Mouse (Mus musculus): Measurements from ENCODE around the gene Kcnh7. TPM values are rescaled to one million over a fixed set of nuclear protein-coding genes. Genes with fewer than 3 reads are reported as not detected.

Gene Kcnh7
- polyA plus RNA-seq, 1 experiment from 2014 or later, result 0.59 TPM

GRCm38 (mm10) chr2:63090447-63090846 is 93.6 kb downstream of the Kcnh7 start:
- H3K9ac ChIP-seq, result no peak overlapping the region
- H3K36me3 ChIP-seq, result no peaks in the 10 kb centered on the region
- ATAC-seq, result peak; percentile 94
- H3K4me2 ChIP-seq (replicated peaks), result no peak overlapping the region
- no peaks in the 10 kb centered on the region for H3K9me3 ChIP-seq
- H3K27me3 ChIP-seq (replicated peaks), result no peaks in the 10 kb centered on the region
- 54% methylated on average over 2 of the region's 2 CpGs for WGBS
- no peak overlapping the region for H3K27ac ChIP-seq
- H3K4me3 ChIP-seq (replicated peaks), result no peak overlapping the region
- no peaks in the 10 kb centered on the region for H3K4me1 ChIP-seq (replicated peaks)

GRCm38 (mm10) chr2:63058386-63058785 is 125.7 kb downstream of the Kcnh7 start:
- no peaks in the 10 kb centered on the region for H3K9me3 ChIP-seq
- H3K36me3 ChIP-seq, result no peaks in the 10 kb centered on the region
- WGBS, result 87% methylated on average over 2 of the region's 2 CpGs
- H3K27ac ChIP-seq, result no peak overlapping the region
- H3K9ac ChIP-seq, result no peak overlapping the region
- H3K4me1 ChIP-seq (replicated peaks), result no peaks in the 10 kb centered on the region
- no peak overlapping the region for H3K4me2 ChIP-seq (replicated peaks)
- ATAC-seq, result no peak
- no peak overlapping the region for H3K4me3 ChIP-seq (replicated peaks)
- no peaks in the 10 kb centered on the region for H3K27me3 ChIP-seq (replicated peaks)

- Histone ChIP-seq H3K4me1 (replicated peaks) (no peaks in the 10 kb centered on the region), H3K4me2 (replicated peaks) (no peak overlapping the region), H3K27me3 (replicated peaks) (no peaks in the 10 kb centered on the region), H3K9me3 (no peaks in the 10 kb centered on the region), H3K4me3 (replicated peaks) (no peak overlapping the region), H3K27ac (no peak overlapping the region), H3K9ac (no peak overlapping the region), H3K36me3 (no peaks in the 10 kb centered on the region)
- ATAC-seq, result no peak
- 85% methylated on average over 3 of the region's 3 CpGs for WGBS
These were observed 134.2 kb downstream of the Kcnh7 start for GRCm38 (mm10) chr2:63049884-63050283.

- H3K36me3 ChIP-seq, result no peaks in the 10 kb centered on the region
- no peak overlapping the region for H3K9ac ChIP-seq
- H3K27ac ChIP-seq, result no peak overlapping the region
- H3K9me3 ChIP-seq, result no peaks in the 10 kb centered on the region
- H3K4me1 ChIP-seq (replicated peaks), result no peaks in the 10 kb centered on the region
- no peaks in the 10 kb centered on the region for H3K27me3 ChIP-seq (replicated peaks)
- ATAC-seq, result no peak
- 89% methylated on average over 3 of the region's 3 CpGs for WGBS
- H3K4me2 ChIP-seq (replicated peaks), result no peak overlapping the region
- H3K4me3 ChIP-seq (replicated peaks), result no peak overlapping the region
These were observed 144.4 kb downstream of the Kcnh7 start for GRCm38 (mm10) chr2:63039718-63040117.

- Histone ChIP-seq H3K4me2 (replicated peaks) (no peak overlapping the region), H3K9ac (no peak overlapping the region), H3K4me1 (replicated peaks) (no peaks in the 10 kb centered on the region), H3K9me3 (no peaks in the 10 kb centered on the region), H3K36me3 (no peaks in the 10 kb centered on the region), H3K27ac (no peak overlapping the region), H3K27me3 (replicated peaks) (no peaks in the 10 kb centered on the region), H3K4me3 (replicated peaks) (no peak overlapping the region)
- ATAC-seq, result no peak
These were observed 169.2 kb downstream of the Kcnh7 start for GRCm38 (mm10) chr2:63014909-63015308.

GRCm38 (mm10) chr2:63009141-63009540 is 174.9 kb downstream of the Kcnh7 start:
- Histone ChIP-seq H3K9ac (no peak overlapping the region), H3K36me3 (no peaks in the 10 kb centered on the region), H3K27me3 (replicated peaks) (no peaks in the 10 kb centered on the region), H3K27ac (no peak overlapping the region), H3K9me3 (no peaks in the 10 kb centered on the region), H3K4me3 (replicated peaks) (no peak overlapping the region), H3K4me1 (replicated peaks) (no peaks in the 10 kb centered on the region), H3K4me2 (replicated peaks) (no peak overlapping the region)
- WGBS, result 85% methylated on average over 4 of the region's 4 CpGs
- no peak for ATAC-seq

- ATAC-seq, result no peak
- no peaks in the 10 kb centered on the region for H3K4me1 ChIP-seq (replicated peaks)
- no peaks in the 10 kb centered on the region for H3K36me3 ChIP-seq
- H3K4me3 ChIP-seq (replicated peaks), result no peak overlapping the region
- H3K27me3 ChIP-seq (replicated peaks), result no peaks in the 10 kb centered on the region
- WGBS, result 92% methylated on average over 1 of the region's 1 CpGs
- H3K9ac ChIP-seq, result no peak overlapping the region
- H3K9me3 ChIP-seq, result no peaks in the 10 kb centered on the region
- H3K4me2 ChIP-seq (replicated peaks), result no peak overlapping the region
- no peak overlapping the region for H3K27ac ChIP-seq
These were observed 181.3 kb downstream of the Kcnh7 start for GRCm38 (mm10) chr2:63002784-63003183.

- no peak for ATAC-seq
- H3K9ac ChIP-seq, result no peak overlapping the region
- no peak overlapping the region for H3K27ac ChIP-seq
- H3K4me3 ChIP-seq (replicated peaks), result no peak overlapping the region
- H3K9me3 ChIP-seq, result no peaks in the 10 kb centered on the region
- no peaks in the 10 kb centered on the region for H3K36me3 ChIP-seq
- H3K27me3 ChIP-seq (replicated peaks), result no peaks in the 10 kb centered on the region
- no peak overlapping the region for H3K4me2 ChIP-seq (replicated peaks)
- H3K4me1 ChIP-seq (replicated peaks), result no peaks in the 10 kb centered on the region
- 91% methylated on average over 2 of the region's 2 CpGs for WGBS
These were observed 186.4 kb downstream of the Kcnh7 start for GRCm38 (mm10) chr2:62997692-62998091.

DNA sequence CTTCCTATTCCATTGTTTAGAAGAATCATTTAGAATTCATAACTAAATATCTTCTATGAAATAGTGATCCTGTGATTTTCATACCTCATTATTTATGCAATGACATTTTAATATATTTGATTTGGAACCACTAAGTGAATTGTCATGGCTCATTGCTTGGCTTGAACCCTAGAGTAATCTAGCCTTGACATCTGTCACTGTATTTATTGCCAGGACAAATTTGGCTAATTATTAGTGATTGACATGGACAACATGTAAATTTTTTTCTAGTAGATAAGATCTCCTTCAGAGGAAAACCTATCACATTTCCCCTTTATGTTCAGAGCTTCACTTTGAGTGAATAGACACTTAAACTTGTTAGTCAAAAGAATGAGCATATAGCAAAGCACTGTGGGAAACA is 195.5 kb downstream of the Kcnh7 start:
- Histone ChIP-seq H3K36me3 (no peaks in the 10 kb centered on the region), H3K9me3 (no peaks in the 10 kb centered on the region), H3K4me3 (replicated peaks) (no peak overlapping the region)

GRCm38 (mm10) chr2:62983936-62984335 is 200.2 kb downstream of the Kcnh7 start:
- H3K4me3 ChIP-seq (replicated peaks), result no peak overlapping the region
- H3K27ac ChIP-seq, result no peak overlapping the region
- 73% methylated on average over 2 of the region's 2 CpGs for WGBS
- no peaks in the 10 kb centered on the region for H3K36me3 ChIP-seq
- H3K9ac ChIP-seq, result no peak overlapping the region
- H3K27me3 ChIP-seq (replicated peaks), result no peaks in the 10 kb centered on the region
- no peak overlapping the region for H3K4me2 ChIP-seq (replicated peaks)
- no peaks in the 10 kb centered on the region for H3K9me3 ChIP-seq
- H3K4me1 ChIP-seq (replicated peaks), result no peaks in the 10 kb centered on the region
- no peak for ATAC-seq

More for the DNA sequence above, 195.5 kb downstream of the Kcnh7 start:
- Histone ChIP-seq H3K4me1 (replicated peaks) (no peaks in the 10 kb centered on the region), H3K9ac (no peak overlapping the region), H3K27me3 (replicated peaks) (no peaks in the 10 kb centered on the region), H3K27ac (no peak overlapping the region), H3K4me2 (replicated peaks) (no peak overlapping the region)
- ATAC-seq, result no peak

DNA sequence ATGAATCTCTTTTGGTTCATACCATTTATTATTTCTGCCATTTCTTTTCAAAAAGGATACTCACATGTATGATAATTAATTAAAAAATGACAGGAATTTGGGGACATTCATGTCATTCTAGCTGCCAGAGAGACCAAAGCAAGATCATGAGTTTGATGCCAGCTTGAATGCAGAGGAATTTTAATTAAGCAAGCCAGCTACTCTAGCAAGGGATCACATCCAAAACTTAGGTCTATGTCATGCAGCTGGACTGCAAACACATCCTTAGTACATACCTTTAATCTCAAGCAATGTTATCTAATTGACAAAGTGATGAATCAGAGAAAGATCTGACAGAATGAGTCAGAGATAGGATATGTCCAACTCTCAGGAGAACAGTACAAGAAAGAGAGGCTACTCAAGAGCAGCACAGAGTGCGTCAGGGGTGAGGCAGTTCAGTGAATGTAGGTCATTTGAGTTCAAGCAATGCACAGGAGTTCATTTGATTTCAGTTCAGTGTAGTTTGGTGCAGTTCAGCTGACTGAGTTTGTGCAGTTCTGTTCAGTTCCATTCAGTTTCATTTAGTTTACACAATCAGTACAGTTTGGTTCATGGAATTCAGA is 248.7 kb downstream of the Kcnh7 start:
- Histone ChIP-seq H3K4me2 (replicated peaks) (no peak overlapping the region), H3K9ac (no peak overlapping the region)
- WGBS, result 96% methylated on average over 1 of the region's 1 CpGs

DNA sequence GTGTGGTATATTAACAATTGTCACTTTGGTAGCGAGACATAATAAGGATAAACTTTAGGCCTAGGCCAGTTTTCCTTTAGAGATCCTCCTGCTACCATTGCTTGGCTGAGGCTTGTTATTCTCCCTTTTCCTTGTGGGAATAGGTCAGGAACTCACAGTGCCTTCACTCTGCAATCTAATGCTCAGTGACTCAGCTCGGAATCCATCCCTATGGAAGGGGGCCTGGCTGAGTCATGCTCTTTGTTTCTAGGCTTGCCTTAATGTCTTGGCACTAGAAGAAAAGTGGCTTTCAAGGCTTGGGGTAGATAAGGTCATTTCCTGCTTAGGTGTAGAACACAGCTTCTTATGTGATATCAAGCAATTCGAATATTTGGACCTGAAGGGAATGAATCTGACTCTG is 255.6 kb downstream of the Kcnh7 start:
- H3K27ac ChIP-seq, result no peak overlapping the region
- H3K4me1 ChIP-seq (replicated peaks), result no peaks in the 10 kb centered on the region
- H3K9ac ChIP-seq, result no peak overlapping the region
- ATAC-seq, result no peak
- WGBS, result 87% methylated on average over 3 of the region's 3 CpGs
- no peak overlapping the region for H3K4me2 ChIP-seq (replicated peaks)
- no peaks in the 10 kb centered on the region for H3K36me3 ChIP-seq
- H3K4me3 ChIP-seq (replicated peaks), result no peak overlapping the region
- no peaks in the 10 kb centered on the region for H3K27me3 ChIP-seq (replicated peaks)
- no peaks in the 10 kb centered on the region for H3K9me3 ChIP-seq

More for the DNA sequence above, 248.7 kb downstream of the Kcnh7 start:
- Histone ChIP-seq H3K4me3 (replicated peaks) (no peak overlapping the region), H3K27ac (no peak overlapping the region), H3K4me1 (replicated peaks) (no peaks in the 10 kb centered on the region), H3K27me3 (replicated peaks) (no peaks in the 10 kb centered on the region), H3K36me3 (no peaks in the 10 kb centered on the region), H3K9me3 (no peaks in the 10 kb centered on the region)
- no peak for ATAC-seq

GRCm38 (mm10) chr2:62928065-62928464 is 256.0 kb downstream of the Kcnh7 start:
- H3K4me1 ChIP-seq (replicated peaks), result no peaks in the 10 kb centered on the region
- no peak overlapping the region for H3K4me2 ChIP-seq (replicated peaks)
- H3K27ac ChIP-seq, result no peak overlapping the region
- no peak for ATAC-seq
- 34% methylated on average over 3 of the region's 3 CpGs for WGBS
- no peaks in the 10 kb centered on the region for H3K27me3 ChIP-seq (replicated peaks)
- H3K9ac ChIP-seq, result no peak overlapping the region
- no peaks in the 10 kb centered on the region for H3K36me3 ChIP-seq
- H3K4me3 ChIP-seq (replicated peaks), result no peak overlapping the region
- no peaks in the 10 kb centered on the region for H3K9me3 ChIP-seq

Data from intestine, embryonic 15.5 days (tissue).